Mouse (Mus musculus): ENCODE measurements around the gene Kat7. TPM values are rescaled to one million over a fixed set of nuclear protein-coding genes. Genes with fewer than 3 reads are reported as not detected.

Gene Kat7
- polyA plus RNA-seq, 1 experiment from 2014 or later = 85.3 TPM

DNA sequence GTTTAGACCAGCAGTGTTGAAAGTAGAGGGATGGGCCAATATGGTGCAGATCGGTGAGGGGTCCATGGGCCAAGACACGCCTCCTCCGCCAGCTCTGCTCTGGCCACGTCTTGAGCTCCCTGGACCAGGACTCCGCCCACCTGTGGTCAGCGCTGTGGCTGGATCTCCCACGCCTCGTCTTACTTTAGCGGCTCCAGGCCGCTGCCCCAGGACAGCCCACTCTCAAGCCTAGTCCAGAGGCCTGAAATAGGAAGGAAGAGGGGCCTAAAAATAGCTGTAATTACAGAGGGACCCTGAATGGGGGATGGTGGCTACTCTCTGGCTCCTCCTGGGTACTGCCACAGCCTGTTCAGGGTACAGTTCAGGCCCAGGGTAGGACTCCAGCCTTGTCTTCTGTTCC lies 59.9 kb downstream of the Kat7 start:
- peaks cover 5% of the 10 kb centered on the region; the same call in 1 of the 2 replicates for H3K4me1 ChIP-seq
- no peak overlapping the region for H3K4me2 ChIP-seq (replicated peaks)
- WGBS = 49% methylated on average over 10 of the region's 10 CpGs
- peaks cover 5% of the 10 kb centered on the region; the same call in 1 of the 2 replicates for H3K9me3 ChIP-seq
- no peak overlapping the region for H3K9ac ChIP-seq (replicated peaks)
- ATAC-seq (ENCODE audit: low FRiP score, low read depth) = no peak
- no peak overlapping the region for H3K4me3 ChIP-seq
- no peaks in the 10 kb centered on the region for H3K36me3 ChIP-seq
- no peak overlapping the region for H3K27ac ChIP-seq (replicated peaks)
- peaks cover 30% of the 10 kb centered on the region; the same call in 1 of the 2 replicates for H3K27me3 ChIP-seq

DNA sequence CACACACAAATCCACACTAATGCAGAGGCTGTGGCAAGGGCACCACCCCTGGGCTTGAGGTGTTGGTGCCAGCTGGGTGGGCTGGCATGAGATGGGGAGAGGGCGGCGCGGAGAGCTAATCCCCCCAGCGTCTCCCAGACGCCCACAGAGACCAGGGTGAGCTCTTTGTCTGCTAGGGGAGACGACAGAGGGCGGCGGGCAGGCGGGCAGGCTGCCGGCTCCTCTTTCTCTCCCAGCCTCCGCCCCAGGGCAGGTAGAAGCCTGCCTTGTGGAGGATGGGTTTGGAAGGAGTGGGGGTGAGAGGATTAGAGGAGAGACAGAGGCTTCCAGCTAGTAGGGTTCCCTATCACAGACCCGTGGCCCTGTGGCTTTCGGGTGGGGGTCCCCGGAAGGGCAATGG lies 63.0 kb downstream of the Kat7 start:
- H3K4me3 ChIP-seq = no peak overlapping the region
- peaks cover 24% of the 10 kb centered on the region for H3K27me3 ChIP-seq
- H3K9ac ChIP-seq (replicated peaks) = no peak overlapping the region
- ATAC-seq (ENCODE audit: low FRiP score, low read depth) = no peak
- WGBS = 28% methylated on average over 14 of the region's 14 CpGs
- H3K9me3 ChIP-seq = peaks cover 5% of the 10 kb centered on the region; the same call in 1 of the 2 replicates
- peaks cover 5% of the 10 kb centered on the region; the same call in 1 of the 2 replicates for H3K4me1 ChIP-seq
- no peaks in the 10 kb centered on the region for H3K36me3 ChIP-seq
- H3K4me2 ChIP-seq (replicated peaks) = no peak overlapping the region
- H3K27ac ChIP-seq (replicated peaks) = 0 out of 2 replicates have a peak overlapping the region, but pooled peaks have one; percentile 10

DNA sequence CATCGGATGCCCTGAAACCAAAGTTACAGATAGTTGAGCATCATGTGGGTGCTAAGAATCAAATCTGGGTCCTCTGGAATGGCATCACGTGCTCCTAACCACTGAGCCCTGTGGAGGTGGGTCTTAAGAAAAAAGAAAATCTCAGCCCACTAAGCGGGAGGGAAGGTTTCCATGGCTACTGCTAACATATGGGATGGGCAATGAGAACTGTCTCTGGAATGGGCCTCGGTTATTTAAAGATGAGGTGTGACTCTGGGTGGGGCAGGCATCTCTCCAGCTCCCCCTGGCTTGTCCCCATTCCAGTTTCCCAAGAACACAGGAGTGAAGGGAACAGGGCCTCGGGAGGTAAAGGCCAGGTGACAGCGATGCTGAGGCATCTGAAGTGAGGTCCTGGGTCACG lies 64.6 kb downstream of the Kat7 start:
- H3K9me3 ChIP-seq = peaks cover 5% of the 10 kb centered on the region; the same call in 1 of the 2 replicates
- peaks cover 27% of the 10 kb centered on the region for H3K27me3 ChIP-seq
- no peaks in the 10 kb centered on the region for H3K36me3 ChIP-seq
- 73% methylated on average over 7 of the region's 7 CpGs for WGBS
- H3K4me3 ChIP-seq = no peak overlapping the region
- H3K27ac ChIP-seq (replicated peaks) = no peak overlapping the region
- peaks cover 5% of the 10 kb centered on the region; the same call in 1 of the 2 replicates for H3K4me1 ChIP-seq
- no peak for ATAC-seq (ENCODE audit: low FRiP score, low read depth)
- H3K4me2 ChIP-seq (replicated peaks) = no peak overlapping the region
- no peak overlapping the region for H3K9ac ChIP-seq (replicated peaks)

DNA sequence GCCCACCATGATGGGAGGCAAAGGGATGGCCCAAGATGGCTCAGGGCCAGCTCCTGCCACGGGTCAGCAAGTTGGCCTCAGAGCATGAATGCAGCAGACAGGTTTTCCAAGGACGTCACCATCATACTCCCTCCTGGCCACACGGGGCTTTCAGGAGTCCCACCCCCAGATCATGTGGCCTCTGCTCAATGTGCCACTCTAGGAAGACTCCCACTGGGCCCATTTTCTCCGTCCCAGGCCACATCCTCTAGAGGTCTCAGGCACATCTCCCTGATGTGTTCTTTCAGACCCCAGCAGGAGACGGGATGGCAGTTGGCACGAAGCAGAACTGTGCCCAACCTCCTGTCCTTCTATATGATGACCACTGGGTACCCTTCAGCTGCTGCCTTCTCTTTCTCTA lies 67.4 kb downstream of the Kat7 start:
- Histone ChIP-seq H3K27ac (replicated peaks) (no peak overlapping the region), H3K4me1 (peaks cover 5% of the 10 kb centered on the region; the same call in 1 of the 2 replicates), H3K4me2 (replicated peaks) (no peak overlapping the region), H3K4me3 (no peak overlapping the region), H3K9ac (replicated peaks) (no peak overlapping the region), H3K36me3 (no peaks in the 10 kb centered on the region), H3K9me3 (no peaks in the 10 kb centered on the region), H3K27me3 (peaks cover 26% of the 10 kb centered on the region; the same call in 1 of the 2 replicates)
- 67% methylated on average over 6 of the region's 6 CpGs for WGBS
- no peak for ATAC-seq (ENCODE audit: low FRiP score, low read depth)

DNA sequence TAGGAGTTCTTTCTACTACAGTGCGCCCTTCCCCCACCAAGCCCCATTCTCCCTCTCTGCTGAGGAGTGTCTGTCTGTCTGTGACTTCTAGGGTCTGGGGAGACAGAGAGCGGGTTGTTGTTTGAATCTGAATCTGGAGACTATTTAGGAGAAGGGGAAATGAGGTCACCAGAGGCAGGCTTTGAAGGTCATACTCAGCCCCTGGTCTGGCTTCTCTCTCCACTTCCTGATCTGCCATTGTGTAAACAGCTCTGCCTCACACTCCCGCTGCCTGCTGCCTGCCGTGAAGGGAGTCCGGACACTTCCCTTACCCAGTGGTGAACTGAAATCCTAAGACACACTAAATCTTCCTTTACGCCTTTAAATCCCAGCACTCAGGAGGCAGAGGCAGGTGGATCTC lies 71.6 kb downstream of the Kat7 start:
- 78% methylated on average over 6 of the region's 6 CpGs for WGBS
- H3K4me2 ChIP-seq (replicated peaks) = no peak overlapping the region
- no peaks in the 10 kb centered on the region for H3K36me3 ChIP-seq
- no peaks in the 10 kb centered on the region for H3K9me3 ChIP-seq
- H3K4me1 ChIP-seq = no peaks in the 10 kb centered on the region
- no peak overlapping the region for H3K4me3 ChIP-seq
- no peak for ATAC-seq (ENCODE audit: low FRiP score, low read depth)
- H3K9ac ChIP-seq (replicated peaks) = no peak overlapping the region
- H3K27me3 ChIP-seq = peaks cover 37% of the 10 kb centered on the region
- no peak overlapping the region for H3K27ac ChIP-seq (replicated peaks)

DNA sequence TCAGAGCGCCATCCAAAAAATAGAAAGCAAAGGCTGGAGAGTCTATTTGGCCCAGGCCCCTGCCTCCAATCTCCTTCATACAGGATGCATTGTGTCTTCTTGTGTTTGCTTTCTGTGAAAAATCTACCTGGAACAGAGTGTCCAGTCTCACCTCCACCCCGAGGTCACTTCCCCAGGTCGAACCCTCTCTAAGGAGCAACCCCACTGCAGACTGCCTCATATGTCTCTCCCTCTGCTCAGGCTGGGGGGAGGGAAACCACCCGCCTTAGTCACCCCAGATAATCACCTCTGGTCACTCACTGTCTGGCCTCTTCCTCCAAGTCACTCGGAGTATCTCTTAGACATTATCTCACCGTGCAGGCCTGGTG lies 77.7 kb downstream of the Kat7 start:
- no peaks in the 10 kb centered on the region for H3K36me3 ChIP-seq
- H3K27ac ChIP-seq (replicated peaks) = no peak overlapping the region
- H3K27me3 ChIP-seq = peaks cover 38% of the 10 kb centered on the region
- WGBS = 37% methylated on average over 6 of the region's 6 CpGs
- H3K4me3 ChIP-seq = no peak overlapping the region
- 0 out of 2 replicates have a peak overlapping the region, but pooled peaks have one; percentile 32 for H3K4me2 ChIP-seq (replicated peaks)
- H3K9me3 ChIP-seq = no peaks in the 10 kb centered on the region
- ATAC-seq (ENCODE audit: low FRiP score, low read depth) = peak; percentile 49; the same call in 1 of the 2 replicates
- no peaks in the 10 kb centered on the region for H3K4me1 ChIP-seq
- no peak overlapping the region for H3K9ac ChIP-seq (replicated peaks)

DNA sequence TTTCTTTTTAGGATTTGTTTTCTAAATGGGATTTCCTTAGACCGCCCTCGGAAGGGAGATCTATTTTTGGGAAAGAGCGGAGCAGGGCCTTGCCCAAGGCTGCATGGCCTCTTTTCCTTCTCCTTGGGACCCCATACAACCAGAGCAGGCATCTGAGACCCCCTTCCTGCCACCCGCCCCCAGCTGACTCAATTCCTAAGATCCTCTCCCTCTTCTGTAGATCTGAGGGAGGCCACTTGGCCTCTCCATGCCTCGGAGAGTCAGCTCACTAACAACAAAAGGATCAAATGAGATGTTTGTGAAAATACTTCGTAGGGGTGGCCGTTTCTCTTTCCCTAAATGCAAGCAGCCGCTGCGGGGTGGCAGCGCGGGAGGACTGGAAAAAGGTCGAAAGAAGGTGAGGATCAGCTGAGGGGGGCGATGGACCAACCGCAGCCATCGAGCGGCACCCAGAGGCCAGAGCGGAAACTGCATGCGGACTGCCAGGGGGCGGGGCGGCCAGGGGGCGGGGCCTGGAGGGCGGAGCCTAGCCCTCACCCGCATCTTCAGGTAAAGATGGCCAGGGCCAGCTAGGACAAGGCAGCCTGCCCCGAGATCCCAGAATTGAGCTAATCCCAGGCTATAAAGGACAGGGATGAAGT lies 78.2 kb downstream of the Kat7 start:
- no peaks in the 10 kb centered on the region for H3K4me1 ChIP-seq
- no peak overlapping the region for H3K9ac ChIP-seq (replicated peaks)
- H3K27ac ChIP-seq (replicated peaks) = no peak overlapping the region
- peak; percentile 56 for ATAC-seq (ENCODE audit: low FRiP score, low read depth)
- WGBS = 7% methylated on average over 24 of the region's 24 CpGs
- peaks cover 42% of the 10 kb centered on the region for H3K27me3 ChIP-seq
- H3K4me3 ChIP-seq = no peak overlapping the region
- no peaks in the 10 kb centered on the region for H3K9me3 ChIP-seq
- no peaks in the 10 kb centered on the region for H3K36me3 ChIP-seq
- peak overlapping the region; percentile 32 for H3K4me2 ChIP-seq (replicated peaks)

DNA sequence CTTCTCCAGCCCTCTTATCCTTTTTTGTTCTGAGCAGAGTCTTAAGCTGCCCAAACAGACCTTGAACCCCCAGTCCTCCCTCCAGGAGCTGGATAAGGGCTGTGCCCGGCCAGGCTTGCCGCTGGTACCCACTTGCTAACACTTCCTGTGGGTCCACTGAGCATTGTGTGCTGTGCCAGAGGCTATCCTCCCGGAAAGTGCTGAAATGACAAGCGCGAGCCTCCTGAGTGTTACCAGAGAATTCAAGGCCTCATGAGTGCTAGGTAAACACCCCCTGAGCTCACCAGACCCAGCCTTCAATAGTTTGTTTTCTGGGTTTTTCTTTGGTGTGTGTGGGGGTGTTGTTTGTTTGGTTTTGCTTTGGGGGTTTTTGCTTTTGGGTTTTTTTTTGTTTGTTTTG lies 82.6 kb downstream of the Kat7 start:
- no peak for ATAC-seq (ENCODE audit: low FRiP score, low read depth)
- no peak overlapping the region for H3K4me3 ChIP-seq
- no peaks in the 10 kb centered on the region for H3K36me3 ChIP-seq
- H3K4me1 ChIP-seq = peaks cover 13% of the 10 kb centered on the region
- no peak overlapping the region for H3K27ac ChIP-seq (replicated peaks)
- H3K9me3 ChIP-seq = no peaks in the 10 kb centered on the region
- H3K9ac ChIP-seq (replicated peaks) = no peak overlapping the region
- H3K27me3 ChIP-seq = peaks cover 62% of the 10 kb centered on the region
- WGBS = 54% methylated on average over 5 of the region's 5 CpGs
- H3K4me2 ChIP-seq (replicated peaks) = no peak overlapping the region

DNA sequence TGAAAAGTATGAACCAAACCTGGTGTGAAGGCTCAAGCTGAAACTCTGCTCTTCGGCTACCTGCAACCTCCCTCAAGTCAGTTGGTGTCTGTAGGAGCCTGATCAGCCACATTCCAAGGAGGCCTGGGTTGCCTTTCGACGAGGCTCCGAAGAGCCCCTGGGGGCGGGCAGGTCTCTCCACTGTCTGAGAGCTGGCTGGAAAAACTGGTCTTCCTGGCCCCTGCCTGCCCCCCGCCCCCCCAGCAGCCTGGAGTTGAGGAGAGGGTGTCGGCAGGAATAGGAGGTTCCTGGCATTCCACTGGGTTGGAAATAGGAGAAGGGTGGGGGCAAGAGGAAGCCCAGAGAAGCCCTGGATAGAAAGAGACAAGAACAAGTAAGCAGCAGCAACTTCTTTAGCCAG lies 84.6 kb downstream of the Kat7 start:
- Histone ChIP-seq H3K9me3 (no peaks in the 10 kb centered on the region), H3K9ac (replicated peaks) (no peak overlapping the region), H3K4me2 (replicated peaks) (no peak overlapping the region), H3K27me3 (peaks cover 55% of the 10 kb centered on the region), H3K27ac (replicated peaks) (no peak overlapping the region), H3K36me3 (no peaks in the 10 kb centered on the region), H3K4me1 (peaks cover 13% of the 10 kb centered on the region), H3K4me3 (no peak overlapping the region)
- 30% methylated on average over 7 of the region's 7 CpGs for WGBS
- no peak for ATAC-seq (ENCODE audit: low FRiP score, low read depth)

Other genes with a start within 250 kb of the Kat7 start
- gene Itga3, start 233.4 kb downstream of the Kat7 start, polyA plus RNA-seq (2016; fragmentation: Nextera tagmentation; extraction: Ambion mirVana) = 6.3 and 6.5 TPM in 2 replicates
- 0.67 and 0.71 TPM in 2 replicates for gene Dlx3, start 190.1 kb downstream of the Kat7 start, polyA plus RNA-seq (2016; fragmentation: Nextera tagmentation; extraction: Ambion mirVana)
- not detected in 2 replicates for gene Dlx4, start 164.0 kb downstream of the Kat7 start, polyA plus RNA-seq (2016; fragmentation: Nextera tagmentation; extraction: Ambion mirVana)
- gene Tac4, start 48.7 kb downstream of the Kat7 start, polyA plus RNA-seq (2016; fragmentation: Nextera tagmentation; extraction: Ambion mirVana) = 0.18 and 0.23 TPM in 2 replicates
- 6.7 and 7.8 TPM in 2 replicates for gene Fam117a, start 26.8 kb upstream of the Kat7 start, polyA plus RNA-seq (2016; fragmentation: Nextera tagmentation; extraction: Ambion mirVana)
- 124 and 131 TPM in 2 replicates for gene Slc35b1, start 74.4 kb upstream of the Kat7 start, polyA plus RNA-seq (2016; fragmentation: Nextera tagmentation; extraction: Ambion mirVana)
- gene Spop, start 103.8 kb upstream of the Kat7 start, polyA plus RNA-seq (2016; fragmentation: Nextera tagmentation; extraction: Ambion mirVana) = 200 and 204 TPM in 2 replicates
- 0.68 and 0.77 TPM in 2 replicates for gene Nxph3, start 204.3 kb upstream of the Kat7 start, polyA plus RNA-seq (2016; fragmentation: Nextera tagmentation; extraction: Ambion mirVana)

All from midbrain, embryonic 12.5 days (tissue).